Mouse (Mus musculus) stomach, postnatal 0 days (tissue): ENCODE data around the gene Mef2d.

Source experiments
- CTCF ChIP-seq: IDR thresholded peaks from 2 replicates; pipeline ENCODE4 v1.5.1; 2016; ENCODE audit warnings: antibody characterized with exemption, low read depth, mild to moderate bottlenecking, moderate library complexity
- EP300 ChIP-seq: optimal IDR thresholded peaks from 2 replicates; pipeline ENCODE3; 2016; ENCODE audit warnings: antibody characterized with exemption

GRCm38 (mm10) chr3:88146376-88147112 lies 4.4 kb downstream of the Mef2d start:
- TF ChIP-seq CTCF (no peak), EP300 (no peak)
